Mouse (Mus musculus) ES-Bruce4 (cell line): ENCODE data around the gene Lama5. TPM values are rescaled to one million over a fixed set of nuclear protein-coding genes. Genes with fewer than 3 reads are reported as not detected.

Experiments
- H3K27ac ChIP-seq: 2 replicates; pipeline ENCODE4 v1.5.1; 2012; ENCODE audit warnings: low read length, inconsistent platforms; ENCODE audit not compliant: insufficient read depth
- H3K27me3 ChIP-seq: 2 replicates; pipeline ENCODE4 v1.6.1; 2012; ENCODE audit warnings: mild to moderate bottlenecking, low read length, inconsistent platforms; ENCODE audit not compliant: control insufficient read depth, poor library complexity, insufficient read depth, severe bottlenecking
- H3K36me3 ChIP-seq: 2 replicates; pipeline ENCODE4 v1.6.1; 2012; ENCODE audit warnings: inconsistent platforms, mild to moderate bottlenecking, low read length, moderate library complexity; ENCODE audit not compliant: control insufficient read depth, poor library complexity, insufficient read depth, severe bottlenecking
- H3K4me1 ChIP-seq: one replicate; pipeline ENCODE4 v1.8.1; 2011; ENCODE audit warnings: low read length; ENCODE audit not compliant: control insufficient read depth, insufficient read depth
- H3K4me3 ChIP-seq: 2 replicates; pipeline ENCODE4 v1.5.1; 2011; ENCODE audit warnings: low read depth, mild to moderate bottlenecking, low read length
- H3K9ac ChIP-seq: 2 replicates; pipeline ENCODE4 v1.6.1; 2012; ENCODE audit warnings: low read depth, mild to moderate bottlenecking, inconsistent platforms; ENCODE audit not compliant: poor library complexity, severe bottlenecking
- H3K9me3 ChIP-seq: replicated peaks from 2 replicates; pipeline ENCODE4 v1.6.1; 2012; ENCODE audit warnings: mild to moderate bottlenecking, low read length, inconsistent platforms; ENCODE audit not compliant: control insufficient read depth, poor library complexity, insufficient read depth, severe bottlenecking
- CTCF ChIP-seq: IDR thresholded peaks from one replicate; pipeline ENCODE4 v1.8.1; 2011; ENCODE audit warnings: low read depth, low read length
- EP300 ChIP-seq: IDR thresholded peaks from 2 replicates; pipeline ENCODE4 v1.6.1; 2011; ENCODE audit warnings: low read depth, low read length; ENCODE audit not compliant: insufficient read depth
- POLR2A ChIP-seq: IDR thresholded peaks from one replicate; pipeline ENCODE4 v1.8.1; 2011; ENCODE audit warnings: low read length; ENCODE audit not compliant: insufficient read depth
- polyA plus RNA-seq: library from polyadenylated mRNA; stranded (reverse); fragments of >200 nt; gene quantifications from 2 replicates; pipeline ENCODE4 v1.2.4, GENCODE M21; 2011; ENCODE audit warnings: low read depth; ENCODE audit not compliant: missing spikeins, insufficient read depth, insufficient read length

Gene Lama5
- polyA plus RNA-seq, 1 experiment = 141 TPM

- Histone ChIP-seq H3K4me3 (no peak overlapping the region), H3K9me3 (no peaks in the 10 kb centered on the region), H3K36me3 (peaks cover 5% of the 10 kb centered on the region; the same call in 1 of the 2 replicates), H3K27me3 (no peaks in the 10 kb centered on the region), H3K9ac (no peak overlapping the region), H3K27ac (no peak overlapping the region), H3K4me1 (peaks cover 6% of the 10 kb centered on the region)
- TF ChIP-seq EP300 (no peak), CTCF (peak; percentile 11)
These were observed 13.4 kb downstream of the Lama5 start for GRCm38 (mm10) chr2:180212255-180212654.

GRCm38 (mm10) chr2:180208976-180209375 is 16.7 kb downstream of the Lama5 start:
- Histone ChIP-seq H3K36me3 (peaks cover 26% of the 10 kb centered on the region), H3K4me3 (no peak overlapping the region), H3K9me3 (no peaks in the 10 kb centered on the region), H3K9ac (no peak overlapping the region), H3K4me1 (no peaks in the 10 kb centered on the region), H3K27ac (no peak overlapping the region), H3K27me3 (no peaks in the 10 kb centered on the region)
- TF ChIP-seq POLR2A = no peak
- TF ChIP-seq EP300 = no peak
- no peak for TF ChIP-seq CTCF

- Histone ChIP-seq H3K36me3 (peaks cover 25% of the 10 kb centered on the region), H3K4me1 (no peaks in the 10 kb centered on the region), H3K9ac (no peak overlapping the region), H3K27ac (no peak overlapping the region), H3K4me3 (no peak overlapping the region), H3K27me3 (no peaks in the 10 kb centered on the region), H3K9me3 (no peaks in the 10 kb centered on the region)
- TF ChIP-seq POLR2A (no peak), CTCF (peak; percentile 68), EP300 (no peak)
These were observed 17.8 kb downstream of the Lama5 start for GRCm38 (mm10) chr2:180207840-180208239.

GRCm38 (mm10) chr2:180205956-180206280 is 19.7 kb downstream of the Lama5 start:
- no peaks in the 10 kb centered on the region for H3K27me3 ChIP-seq
- no peaks in the 10 kb centered on the region for H3K9me3 ChIP-seq
- peaks cover 39% of the 10 kb centered on the region for H3K36me3 ChIP-seq
- no peak overlapping the region for H3K9ac ChIP-seq
- H3K27ac ChIP-seq = no peak overlapping the region
- TF ChIP-seq POLR2A (no peak), CTCF (no peak), EP300 (no peak)
- no peaks in the 10 kb centered on the region for H3K4me1 ChIP-seq
- no peak overlapping the region for H3K4me3 ChIP-seq

GRCm38 (mm10) chr2:180205083-180205955 is 20.3 kb downstream of the Lama5 start:
- H3K9me3 ChIP-seq = no peaks in the 10 kb centered on the region
- H3K36me3 ChIP-seq = peaks cover 45% of the 10 kb centered on the region
- no peak overlapping the region for H3K4me3 ChIP-seq
- no peak overlapping the region for H3K27ac ChIP-seq
- no peaks in the 10 kb centered on the region for H3K27me3 ChIP-seq
- H3K4me1 ChIP-seq = no peaks in the 10 kb centered on the region
- H3K9ac ChIP-seq = no peak overlapping the region
- TF ChIP-seq EP300 = no peak

- Histone ChIP-seq H3K4me1 (no peaks in the 10 kb centered on the region), H3K9ac (no peak overlapping the region), H3K36me3 (peaks cover 46% of the 10 kb centered on the region), H3K9me3 (no peaks in the 10 kb centered on the region), H3K4me3 (no peak overlapping the region), H3K27ac (no peak overlapping the region), H3K27me3 (no peaks in the 10 kb centered on the region)
- TF ChIP-seq EP300 = no peak
- no peak for TF ChIP-seq POLR2A
- no peak for TF ChIP-seq CTCF
These were observed 21.2 kb downstream of the Lama5 start for GRCm38 (mm10) chr2:180204501-180204900.
